Mouse (Mus musculus) liver, embryonic 15.5 days (tissue): Measurements from ENCODE around the gene E4f1. TPM values are rescaled to one million over a fixed set of nuclear protein-coding genes. Genes with fewer than 3 reads are reported as not detected.
A peak's percentile ranks its signal among the peaks of the same experiment; 100 is the strongest.

Experiments
- ATAC-seq: fragments of 200-750 bp; cut with Nextera tagmentation; 2 replicates; pipeline ENCODE4 v1.8.0; 2017; ENCODE audit warnings: moderate number of reproducible peaks, mild to moderate bottlenecking, moderate library complexity; ENCODE audit not compliant: insufficient read depth
- H3K27ac ChIP-seq: fragments of 300-500 bp; sonication (generic); replicated peaks from 2 replicates; pipeline ENCODE4 v1.5.1; 2015; ENCODE audit warnings: mild to moderate bottlenecking, inconsistent platforms
- H3K27me3 ChIP-seq: fragments of 300-500 bp; sonication (generic); 2 replicates; pipeline ENCODE4 v1.6.1; 2015; ENCODE audit warnings: mild to moderate bottlenecking, inconsistent platforms
- H3K36me3 ChIP-seq: fragments of 300-500 bp; sonication (generic); replicated peaks from 2 replicates; pipeline ENCODE4 v1.6.1; 2015; ENCODE audit warnings: moderate library complexity, mild to moderate bottlenecking, inconsistent platforms
- H3K4me1 ChIP-seq: fragments of 300-500 bp; sonication (generic); replicated peaks from 2 replicates; pipeline ENCODE4 v1.6.1; 2015; ENCODE audit warnings: inconsistent platforms
- H3K4me2 ChIP-seq: fragments of 300-500 bp; sonication (generic); 2 replicates; pipeline ENCODE4 v1.6.1; 2015; ENCODE audit warnings: moderate library complexity, mild to moderate bottlenecking, inconsistent platforms
- H3K4me3 ChIP-seq: fragments of 300-500 bp; sonication (generic); replicated peaks from 2 replicates; pipeline ENCODE4 v1.5.1; 2015; ENCODE audit warnings: mild to moderate bottlenecking, inconsistent platforms
- H3K9ac ChIP-seq: fragments of 300-500 bp; sonication (generic); 2 replicates; pipeline ENCODE4 v1.6.1; 2015; ENCODE audit warnings: moderate library complexity, mild to moderate bottlenecking, inconsistent platforms
- H3K9me3 ChIP-seq: fragments of 300-500 bp; sonication (generic); replicated peaks from 2 replicates; pipeline ENCODE4 v1.6.1; 2016; ENCODE audit warnings: inconsistent platforms
- WGBS: fragments of 180-500 bp; shearing (Covaris S2); methylation state at CpG from one replicate; pipeline ENCODE4 v1.1.7; 2015; ENCODE audit warnings: mixed read lengths; ENCODE audit not compliant: insufficient replicate concordance; 5-methylcytosine and 5-hydroxymethylcytosine counted together
- polyA plus RNA-seq: library from polyadenylated mRNA; unstranded; fragments of >200 nt; fragmentation: Nextera tagmentation; extraction: Ambion mirVana; gene quantifications from 2 replicates; pipeline ENCODE4 v1.2.1, GENCODE M21; 2015

E4f1 gene
- polyA plus RNA-seq, 1 experiment from 2014 or later: 11.5 TPM

- H3K4me1 ChIP-seq: peaks cover 29% of the 10 kb centered on the region
- peak overlapping the region; percentile 90 for H3K4me2 ChIP-seq
- no peak for ATAC-seq
- H3K4me3 ChIP-seq: peak overlapping the region; percentile 82; the same call in 1 of the 2 replicates
- 48% methylated on average over 2 of the region's 2 CpGs for WGBS
- H3K27ac ChIP-seq: peak overlapping the region; percentile 99
- H3K9me3 ChIP-seq: no peaks in the 10 kb centered on the region
- H3K9ac ChIP-seq: 0 out of 2 replicates have a peak overlapping the region, but pooled peaks have one; percentile 93
- no peaks in the 10 kb centered on the region for H3K27me3 ChIP-seq
- H3K36me3 ChIP-seq: peaks cover 32% of the 10 kb centered on the region
Observed at GRCm38 (mm10) chr17:24453372-24453771, 16.7 kb downstream of the E4f1 start.

GRCm38 (mm10) chr17:24451220-24451619 lies 18.9 kb downstream of the E4f1 start:
- no peak overlapping the region for H3K4me3 ChIP-seq
- H3K9ac ChIP-seq: no peak overlapping the region
- peaks cover 54% of the 10 kb centered on the region for H3K36me3 ChIP-seq
- H3K27me3 ChIP-seq: no peaks in the 10 kb centered on the region
- no peak for ATAC-seq
- no peak overlapping the region for H3K27ac ChIP-seq
- peaks cover 26% of the 10 kb centered on the region for H3K4me1 ChIP-seq
- no peak overlapping the region for H3K4me2 ChIP-seq
- no peaks in the 10 kb centered on the region for H3K9me3 ChIP-seq
- WGBS: 83% methylated on average over 6 of the region's 6 CpGs

GRCm38 (mm10) chr17:24449507-24449906 lies 20.6 kb downstream of the E4f1 start:
- Histone ChIP-seq H3K27ac (no peak overlapping the region), H3K27me3 (no peaks in the 10 kb centered on the region), H3K9ac (no peak overlapping the region), H3K36me3 (peaks cover 71% of the 10 kb centered on the region), H3K4me1 (peaks cover 17% of the 10 kb centered on the region), H3K9me3 (no peaks in the 10 kb centered on the region), H3K4me2 (no peak overlapping the region), H3K4me3 (no peak overlapping the region)
- WGBS: 74% methylated on average over 6 of the region's 6 CpGs
- no peak for ATAC-seq

- Histone ChIP-seq H3K27me3 (no peaks in the 10 kb centered on the region), H3K4me2 (no peak overlapping the region), H3K4me1 (no peaks in the 10 kb centered on the region), H3K9ac (no peak overlapping the region), H3K27ac (no peak overlapping the region), H3K9me3 (no peaks in the 10 kb centered on the region), H3K4me3 (no peak overlapping the region), H3K36me3 (peaks cover 87% of the 10 kb centered on the region)
- WGBS: 78% methylated on average over 8 of the region's 8 CpGs
- ATAC-seq: no peak
Observed at GRCm38 (mm10) chr17:24446590-24446989, 23.5 kb downstream of the E4f1 start.

GRCm38 (mm10) chr17:24443409-24443808 lies 26.7 kb downstream of the E4f1 start:
- Histone ChIP-seq H3K36me3 (peaks cover 84% of the 10 kb centered on the region), H3K4me1 (no peaks in the 10 kb centered on the region), H3K27ac (no peak overlapping the region), H3K9me3 (no peaks in the 10 kb centered on the region), H3K4me2 (no peak overlapping the region), H3K27me3 (no peaks in the 10 kb centered on the region), H3K9ac (no peak overlapping the region), H3K4me3 (no peak overlapping the region)
- WGBS: 78% methylated on average over 4 of the region's 4 CpGs
- no peak for ATAC-seq

GRCm38 (mm10) chr17:24442632-24443155 lies 27.4 kb downstream of the E4f1 start, which contains the start of gene Dnase1l2:
Gene Dnase1l2, minus strand, starts transcription at chr17:24443105.
- peaks cover 84% of the 10 kb centered on the region for H3K36me3 ChIP-seq
- H3K4me1 ChIP-seq: no peaks in the 10 kb centered on the region
- no peaks in the 10 kb centered on the region for H3K27me3 ChIP-seq
- WGBS: 77% methylated on average over 7 of the region's 7 CpGs
- H3K4me3 ChIP-seq: no peak within 1 kb of the TSS
- no peak for ATAC-seq
- no peak within 1 kb of the TSS for H3K9ac ChIP-seq
- no peak within 1 kb of the TSS for H3K27ac ChIP-seq
- H3K9me3 ChIP-seq: no peaks in the 10 kb centered on the region
- no peak within 1 kb of the TSS for H3K4me2 ChIP-seq

- no peak overlapping the region for H3K4me2 ChIP-seq
- ATAC-seq: no peak
- no peak overlapping the region for H3K9ac ChIP-seq
- H3K27me3 ChIP-seq: no peaks in the 10 kb centered on the region
- WGBS: 82% methylated on average over 14 of the region's 14 CpGs
- no peaks in the 10 kb centered on the region for H3K9me3 ChIP-seq
- H3K27ac ChIP-seq: no peak overlapping the region
- H3K4me1 ChIP-seq: no peaks in the 10 kb centered on the region
- peaks cover 84% of the 10 kb centered on the region for H3K36me3 ChIP-seq
- no peak overlapping the region for H3K4me3 ChIP-seq
Observed at GRCm38 (mm10) chr17:24442107-24442506, 28.0 kb downstream of the E4f1 start.

- Histone ChIP-seq H3K36me3 (peaks cover 82% of the 10 kb centered on the region), H3K9me3 (no peaks in the 10 kb centered on the region), H3K27ac (no peak overlapping the region), H3K4me2 (no peak overlapping the region), H3K4me1 (no peaks in the 10 kb centered on the region), H3K27me3 (no peaks in the 10 kb centered on the region), H3K9ac (no peak overlapping the region), H3K4me3 (no peak overlapping the region)
- WGBS: 66% methylated on average over 2 of the region's 2 CpGs
- ATAC-seq: no peak
Observed at GRCm38 (mm10) chr17:24441148-24441547, 29.0 kb downstream of the E4f1 start.

GRCm38 (mm10) chr17:24440377-24440776 lies 29.7 kb downstream of the E4f1 start:
- H3K36me3 ChIP-seq: peaks cover 79% of the 10 kb centered on the region

GRCm38 (mm10) chr17:24437016-24437415 lies 33.1 kb downstream of the E4f1 start:
- no peak overlapping the region for H3K27ac ChIP-seq
- no peaks in the 10 kb centered on the region for H3K4me1 ChIP-seq
- no peaks in the 10 kb centered on the region for H3K9me3 ChIP-seq
- 77% methylated on average over 5 of the region's 5 CpGs for WGBS
- H3K9ac ChIP-seq: no peak overlapping the region
- H3K27me3 ChIP-seq: no peaks in the 10 kb centered on the region
- H3K36me3 ChIP-seq: peaks cover 72% of the 10 kb centered on the region
- H3K4me2 ChIP-seq: no peak overlapping the region
- no peak overlapping the region for H3K4me3 ChIP-seq
- no peak for ATAC-seq

More at GRCm38 (mm10) chr17:24440377-24440776, 29.7 kb downstream of the E4f1 start:
- ATAC-seq: no peak
- Histone ChIP-seq H3K27me3 (no peaks in the 10 kb centered on the region), H3K9me3 (no peaks in the 10 kb centered on the region), H3K9ac (no peak overlapping the region), H3K4me2 (no peak overlapping the region), H3K27ac (no peak overlapping the region), H3K4me1 (no peaks in the 10 kb centered on the region), H3K4me3 (no peak overlapping the region)
- WGBS: 86% methylated on average over 8 of the region's 8 CpGs

GRCm38 (mm10) chr17:24429201-24429983 lies 40.7 kb downstream of the E4f1 start:
- no peak overlapping the region for H3K27ac ChIP-seq

More at GRCm38 (mm10) chr17:24429201-24429983, 40.7 kb downstream of the E4f1 start:
- H3K36me3 ChIP-seq: peaks cover 20% of the 10 kb centered on the region
- no peak overlapping the region for H3K4me2 ChIP-seq
- no peak overlapping the region for H3K4me3 ChIP-seq
- H3K27me3 ChIP-seq: no peaks in the 10 kb centered on the region
- no peak for ATAC-seq
- WGBS: 79% methylated on average over 14 of the region's 14 CpGs
- peaks cover 25% of the 10 kb centered on the region for H3K4me1 ChIP-seq
- no peaks in the 10 kb centered on the region for H3K9me3 ChIP-seq
- H3K9ac ChIP-seq: no peak overlapping the region
